19 mouse cellular contexts compared by ENCODE assay signal in genomic region chr11:115467217-115467618, GRCm38 (mm10). TPM values are rescaled to one million over a fixed set of nuclear protein-coding genes. Genes with fewer than 3 reads are reported as not detected.
A peak's percentile ranks its signal among the peaks of the same experiment; 100 is the strongest.
DNase-seq lines count a peak whose midpoint lies in the region; ATAC-seq and TF ChIP-seq lines count a peak whose summit lies in the region.
"Had no signal": no experiment of that assay in that cellular context is flagged by ENCODE, and none has a peak within 500 bp of the region (broad histone marks: within the 10 kb centered on the region; RNA-seq: fewer than 3 reads in every experiment).

No protein-coding gene starts in this region.

- no peak for TF ChIP-seq CTCF in heart, adult 2 months (IDR thresholded peaks at IDR 0.05)

- no peak for TF ChIP-seq EP300 in heart, adult 2 months (IDR thresholded peaks at IDR 0.05; ENCODE audit: insufficient read depth, low read depth, low read length)

- no peaks in the 10 kb centered on the region for H3K36me3 ChIP-seq in heart, embryonic 12.5 days
- H3K36me3 ChIP-seq in heart, adult 2 months (ENCODE audit: control insufficient read depth, insufficient read depth, low read length): no peaks in the 10 kb centered on the region
- no peaks in the 10 kb centered on the region for H3K36me3 ChIP-seq in limb, embryonic 12.5 days
- H3K36me3 ChIP-seq: forebrain, embryonic 15.5 days had no signal

- DNase-seq in heart, adult 2 months: no peak
- DNase-seq in thymus, postnatal 4 days: peak; percentile 22
- DNase-seq in thymus, adult 18-20 months: no peak
- no peak for DNase-seq in ovary, postnatal 36 days (ENCODE audit: low spot score)
- no peak for DNase-seq in cerebellum, postnatal 25 days
- DNase-seq: B cell, adult 2 months; cerebellum, postnatal 36 days; heart, postnatal 36 days; kidney, adult 8-10 months; liver; lung, postnatal 10 days had no signal

- H3K9ac ChIP-seq in heart, embryonic 12.5 days: 0 out of 2 replicates have a peak overlapping the region, but pooled peaks have one; percentile 19
- H3K9ac ChIP-seq in heart, adult 2 months (ENCODE audit: low read depth, low read length): no peak overlapping the region
- H3K9ac ChIP-seq in limb, embryonic 12.5 days (replicated peaks): peak overlapping the region; percentile 34; the same call in 1 of the 2 replicates
- H3K9ac ChIP-seq: forebrain, embryonic 15.5 days had no signal

- H3K79me2 ChIP-seq in heart, adult 2 months (replicated peaks; ENCODE audit: control insufficient read depth, insufficient read depth, low read length): no peaks in the 10 kb centered on the region

- no peak for ATAC-seq in heart, embryonic 12.5 days (ENCODE audit: insufficient number of reproducible peaks, low FRiP score)
- ATAC-seq in limb, embryonic 12.5 days (ENCODE audit: insufficient number of reproducible peaks, insufficient read depth, low FRiP score, low TSS enrichment, low read depth): no peak
- no peak for ATAC-seq in monocyte, adult 5-6 weeks (replicated peaks; ENCODE audit: insufficient number of reproducible peaks, low FRiP score, low TSS enrichment, poor library complexity, severe bottlenecking)
- ATAC-seq: forebrain, embryonic 15.5 days had no signal

- no peak overlapping the region for H3K27ac ChIP-seq in heart, embryonic 12.5 days (ENCODE audit: poor library complexity, severe bottlenecking)
- no peak overlapping the region for H3K27ac ChIP-seq in heart, adult 2 months
- H3K27ac ChIP-seq in limb, embryonic 12.5 days: no peak overlapping the region
- H3K27ac ChIP-seq: forebrain, embryonic 15.5 days had no signal

- no peak overlapping the region for H3K4me3 ChIP-seq in heart, embryonic 12.5 days
- H3K4me3 ChIP-seq in heart, adult 2 months: no peak overlapping the region
- no peak overlapping the region for H3K4me3 ChIP-seq in limb, embryonic 12.5 days (replicated peaks)
- H3K4me3 ChIP-seq: forebrain, embryonic 15.5 days had no signal

- no peak overlapping the region for H3K4me2 ChIP-seq in heart, embryonic 12.5 days
- H3K4me2 ChIP-seq in limb, embryonic 12.5 days: no peak overlapping the region
- H3K4me2 ChIP-seq: forebrain, embryonic 15.5 days had no signal

- intact Hi-C loops in heart, adult 2 months (cut with DNase I): no loop called here

- no peaks in the 10 kb centered on the region for H3K9me3 ChIP-seq in heart, embryonic 12.5 days (replicated peaks)
- H3K9me3 ChIP-seq in limb, embryonic 12.5 days: no peaks in the 10 kb centered on the region
- H3K9me3 ChIP-seq: forebrain, embryonic 15.5 days had no signal

- 21% methylated on average over 4 of the region's 4 CpGs for WGBS in heart, embryonic 12.5 days
- WGBS in heart, adult 2 months: 58% methylated on average over 4 of the region's 4 CpGs
- 3% methylated on average over 4 of the region's 4 CpGs for WGBS in limb, embryonic 12.5 days

- TF ChIP-seq POLR2A in heart, adult 2 months (IDR thresholded peaks at IDR 0.05; ENCODE audit: insufficient read depth, low read depth, low read length): no peak

- peaks cover 7% of the 10 kb centered on the region; the same call in 1 of the 2 replicates for H3K27me3 ChIP-seq in heart, embryonic 12.5 days (replicated peaks)
- no peaks in the 10 kb centered on the region for H3K27me3 ChIP-seq in heart, adult 2 months (ENCODE audit: control insufficient read depth, insufficient read depth, low read length)
- H3K27me3 ChIP-seq in limb, embryonic 12.5 days: peaks cover 9% of the 10 kb centered on the region; the same call in 1 of the 2 replicates
- H3K27me3 ChIP-seq: forebrain, embryonic 15.5 days had no signal

- H3K4me1 ChIP-seq in heart, embryonic 12.5 days (replicated peaks): peaks cover 21% of the 10 kb centered on the region
- H3K4me1 ChIP-seq in heart, adult 2 months (ENCODE audit: control insufficient read depth, insufficient read depth, low read length): no peaks in the 10 kb centered on the region; the same call in 1 of the 2 replicates
- peaks cover 14% of the 10 kb centered on the region for H3K4me1 ChIP-seq in limb, embryonic 12.5 days (replicated peaks)
- H3K4me1 ChIP-seq: forebrain, embryonic 15.5 days had no signal

RNA-seq across cellular contexts. Expression of gene Slc16a5, which starts 4.9 kb away (rescaled TPM):
- polyA plus RNA-seq in heart, embryonic 12.5 days (2016; fragmentation: Nextera tagmentation; extraction: Ambion mirVana): 0.17 TPM in 1 of 2 replicates, not detected in the other
- total RNA-seq in heart, adult 2 months (2021): not detected
- 0.06 and 0.18 TPM in 2 replicates for polyA plus RNA-seq in heart, adult 2 months (2012; rRNA removed)
- polyA plus RNA-seq in limb, embryonic 12.5 days (2016; fragmentation: Nextera tagmentation; extraction: Ambion mirVana): 0.15 TPM in 1 of 2 replicates, not detected in the other
- total RNA-seq in monocyte, adult 5-6 weeks (2017): 0.39 TPM in 1 of 3 replicates, not detected in the others
- total RNA-seq: adrenal gland, adult 18-20 months; gastrocnemius, postnatal 4 days; heart, postnatal 36 days; layer of hippocampus, postnatal 10 days had no signal
- polyA plus RNA-seq: forebrain, embryonic 15.5 days had no signal

RNA-seq across cellular contexts. Expression of gene Armc7, which starts 8.2 kb away (rescaled TPM):
- 5.8 and 6.4 TPM in 2 replicates for polyA plus RNA-seq in heart, embryonic 12.5 days (2016; fragmentation: Nextera tagmentation; extraction: Ambion mirVana)
- 1 to 10 TPM; 1.9 to 2.7 TPM for total RNA-seq in heart, adult 2 months (2021)
- 2.3 and 3.3 TPM in 2 replicates for polyA plus RNA-seq in heart, adult 2 months (2012; rRNA removed)
- polyA plus RNA-seq in limb, embryonic 12.5 days (2016; fragmentation: Nextera tagmentation; extraction: Ambion mirVana): 7.5 and 9.6 TPM in 2 replicates
- 23.8 to 24.6 TPM (median 24.2 TPM) in 3 replicates for total RNA-seq in monocyte, adult 5-6 weeks (2017)

RNA-seq across cellular contexts. Expression of gene Nt5c, which starts 24.4 kb away (rescaled TPM):
- polyA plus RNA-seq in heart, embryonic 12.5 days (2016; fragmentation: Nextera tagmentation; extraction: Ambion mirVana): 56.2 and 58.2 TPM in 2 replicates
- 10 to 100 TPM; 10.9 to 12.9 TPM for total RNA-seq in heart, adult 2 months (2021)
- 11.7 and 12.4 TPM in 2 replicates for polyA plus RNA-seq in heart, adult 2 months (2012; rRNA removed)
- 66.2 and 78.2 TPM in 2 replicates for polyA plus RNA-seq in limb, embryonic 12.5 days (2016; fragmentation: Nextera tagmentation; extraction: Ambion mirVana)
- 154 to 190 TPM (median 179 TPM) in 3 replicates for total RNA-seq in monocyte, adult 5-6 weeks (2017)

RNA-seq across cellular contexts. Expression of gene Trim80, which starts 26.9 kb away (rescaled TPM):
- 0.19 and 0.35 TPM in 2 replicates for polyA plus RNA-seq in heart, embryonic 12.5 days (2016; fragmentation: Nextera tagmentation; extraction: Ambion mirVana)
- total RNA-seq in heart, adult 2 months (2021): under 1 TPM in 1 of 2 experiments, not detected in 1; 0.13 TPM
- 0.33 TPM in 1 of 2 replicates, not detected in the other for polyA plus RNA-seq in heart, adult 2 months (2012; rRNA removed)
- 0.10 TPM in 1 of 2 replicates, not detected in the other for polyA plus RNA-seq in limb, embryonic 12.5 days (2016; fragmentation: Nextera tagmentation; extraction: Ambion mirVana)
- total RNA-seq in monocyte, adult 5-6 weeks (2017): not detected in 3 replicates
- total RNA-seq: gastrocnemius, postnatal 4 days; heart, postnatal 36 days had no signal
- polyA plus RNA-seq: forebrain, embryonic 15.5 days; spleen, adult 2 months had no signal

RNA-seq across cellular contexts. Expression of gene Jpt1, which starts 47.0 kb away (rescaled TPM):
- polyA plus RNA-seq in heart, embryonic 12.5 days (2016; fragmentation: Nextera tagmentation; extraction: Ambion mirVana): 413 and 440 TPM in 2 replicates
- 100 to 1,000 TPM; 110 TPM for total RNA-seq in heart, adult 2 months (2021)
- polyA plus RNA-seq in heart, adult 2 months (2012; rRNA removed): 116 and 124 TPM in 2 replicates
- 512 and 557 TPM in 2 replicates for polyA plus RNA-seq in limb, embryonic 12.5 days (2016; fragmentation: Nextera tagmentation; extraction: Ambion mirVana)
- 230 to 253 TPM (median 234 TPM) in 3 replicates for total RNA-seq in monocyte, adult 5-6 weeks (2017)
